Mouse (Mus musculus) liver, embryonic 18 days (tissue): ENCODE results near the gene Fhdc1. TPM values are rescaled to one million over a fixed set of nuclear protein-coding genes. Genes with fewer than 3 reads are reported as not detected.

Source experiments
- polyA plus RNA-seq: library from polyadenylated mRNA; depleted of rRNA; stranded (reverse); fragments of >200 nt; gene quantifications from 2 replicates; pipeline ENCODE4 v1.2.3, GENCODE M21; 2012; rRNA removed

Fhdc1 gene
- polyA plus RNA-seq, result 11.9 and 15.0 TPM in 2 replicates

DNA sequence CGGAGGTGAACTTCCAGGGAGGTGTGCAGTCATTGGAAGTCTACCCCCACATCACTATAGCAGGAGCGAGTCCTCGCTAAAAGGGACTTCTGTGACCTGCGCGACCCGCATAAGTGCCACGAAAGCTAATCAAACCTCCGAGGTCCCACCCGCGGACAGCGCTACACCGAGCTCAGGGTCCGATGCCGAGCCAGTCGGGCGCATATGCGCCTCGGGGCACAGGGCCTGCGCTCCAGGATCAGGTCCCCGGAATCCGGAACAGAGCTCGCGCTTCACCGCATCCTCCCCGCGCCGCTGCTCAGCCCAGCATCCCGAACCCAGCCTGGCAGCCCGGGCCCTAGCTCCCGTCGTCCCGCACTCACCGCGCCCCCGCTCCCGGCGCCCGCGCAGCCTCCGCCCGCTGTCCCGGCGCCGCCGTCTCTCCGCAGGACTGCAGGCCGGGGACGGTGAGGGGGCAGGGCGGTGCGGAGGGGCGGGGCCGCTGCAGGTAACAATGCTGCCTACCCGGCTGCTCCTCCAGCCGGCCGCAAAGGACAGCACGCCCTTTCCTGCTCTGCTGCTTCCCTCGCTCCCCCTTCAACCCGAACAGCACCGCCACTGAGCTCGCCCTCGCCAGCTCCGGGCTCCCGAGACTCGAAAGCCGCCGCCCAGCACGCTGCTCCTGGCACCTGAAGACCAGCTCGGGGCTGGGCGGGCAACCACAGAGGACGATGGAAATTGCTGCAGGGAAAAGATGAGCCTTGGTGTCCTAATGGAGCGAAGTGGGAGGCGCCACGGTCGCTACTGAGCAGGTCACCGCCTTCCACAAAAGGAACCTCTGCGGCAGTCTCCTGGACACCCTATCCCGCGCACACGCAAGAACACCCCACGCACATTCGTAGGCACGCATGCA lies at the start of gene Fhdc1:
TSS of gene Fhdc1 (minus strand) at position 424 of the 892 bp plus-strand sequence.

Other genes with a start within 250 kb of the Fhdc1 start
- 2.9 and 3.7 TPM in 2 replicates for gene Trim2, start 173.6 kb downstream of the Fhdc1 start, polyA plus RNA-seq
- 7.8 and 8.1 TPM in 2 replicates for gene Arfip1, start 102.2 kb upstream of the Fhdc1 start, polyA plus RNA-seq
- gene Tigd4, start 113.1 kb upstream of the Fhdc1 start, polyA plus RNA-seq, result not detected in 2 replicates
- 3.3 and 4.1 TPM in 2 replicates for gene Tmem154, start 185.8 kb upstream of the Fhdc1 start, polyA plus RNA-seq